Mouse (Mus musculus) neural tube, embryonic 11.5 days (tissue): ENCODE data around the gene Harbi1. TPM values are rescaled to one million over a fixed set of nuclear protein-coding genes. Genes with fewer than 3 reads are reported as not detected.
"Not testable (repeated sequence)": the region's sequence is repeated elsewhere in the genome, so short reads cannot be mapped to it uniquely, and the experiment has no call there.

Experiments
- ATAC-seq: fragments of 200-750 bp; cut with Nextera tagmentation; 2 replicates; pipeline ENCODE4 v1.8.0; 2017; ENCODE audit warnings: moderate number of reproducible peaks, mild to moderate bottlenecking, moderate TSS enrichment, moderate library complexity; ENCODE audit not compliant: insufficient read depth, low FRiP score, low TSS enrichment
- DNase-seq: peaks from one replicate; pipeline ENCODE4 v3.0.0-alpha.2; 2015; ENCODE audit warnings: low spot score
- H3K27ac ChIP-seq: fragments of 300-500 bp; sonication (generic); 2 replicates; pipeline ENCODE4 v1.5.1; 2014; ENCODE audit warnings: low read depth, mild to moderate bottlenecking, low read length
- H3K27me3 ChIP-seq: fragments of 300-500 bp; sonication (generic); 2 replicates; pipeline ENCODE4 v1.6.1; 2014; ENCODE audit warnings: mild to moderate bottlenecking, low read length, mixed read lengths; ENCODE audit not compliant: control insufficient read depth, insufficient read depth
- H3K36me3 ChIP-seq: fragments of 300-500 bp; sonication (generic); 2 replicates; pipeline ENCODE4 v1.6.1; 2014; ENCODE audit warnings: mild to moderate bottlenecking, low read length, moderate library complexity, mixed read lengths; ENCODE audit not compliant: control insufficient read depth, insufficient read depth
- H3K4me1 ChIP-seq: fragments of 300-500 bp; sonication (generic); 2 replicates; pipeline ENCODE4 v1.6.1; 2014; ENCODE audit warnings: low read length, mixed read lengths; ENCODE audit not compliant: control insufficient read depth, insufficient read depth
- H3K4me2 ChIP-seq: fragments of 300-500 bp; sonication (generic); 2 replicates; pipeline ENCODE4 v1.6.1; 2014; ENCODE audit warnings: low read depth, mild to moderate bottlenecking, moderate library complexity
- H3K4me3 ChIP-seq: fragments of 300-500 bp; sonication (generic); 2 replicates; pipeline ENCODE4 v1.5.1; 2014; ENCODE audit warnings: low read depth, low read length
- H3K9ac ChIP-seq: fragments of 300-500 bp; sonication (generic); 2 replicates; pipeline ENCODE4 v1.6.1; 2014; ENCODE audit warnings: mild to moderate bottlenecking, low read length
- H3K9me3 ChIP-seq: fragments of 300-500 bp; sonication (generic); 2 replicates; pipeline ENCODE4 v1.6.1; 2016; ENCODE audit warnings: low read length; ENCODE audit not compliant: control insufficient read depth
- WGBS: fragments of 180-500 bp; shearing (Covaris S2); extraction: QIAGEN DNeasy Blood & Tissue Kit; methylation state at CpG from one replicate; pipeline ENCODE4 v1.1.7; 2014; 5-methylcytosine and 5-hydroxymethylcytosine counted together
- polyA plus RNA-seq: library from polyadenylated mRNA; unstranded; fragments of >200 nt; fragmentation: Nextera tagmentation; extraction: Ambion mirVana; gene quantifications from 2 replicates; pipeline ENCODE4 v1.2.1, GENCODE M21; 2014

Harbi1 gene
- polyA plus RNA-seq, 1 experiment from 2014 or later: 17.3 TPM

DNA sequence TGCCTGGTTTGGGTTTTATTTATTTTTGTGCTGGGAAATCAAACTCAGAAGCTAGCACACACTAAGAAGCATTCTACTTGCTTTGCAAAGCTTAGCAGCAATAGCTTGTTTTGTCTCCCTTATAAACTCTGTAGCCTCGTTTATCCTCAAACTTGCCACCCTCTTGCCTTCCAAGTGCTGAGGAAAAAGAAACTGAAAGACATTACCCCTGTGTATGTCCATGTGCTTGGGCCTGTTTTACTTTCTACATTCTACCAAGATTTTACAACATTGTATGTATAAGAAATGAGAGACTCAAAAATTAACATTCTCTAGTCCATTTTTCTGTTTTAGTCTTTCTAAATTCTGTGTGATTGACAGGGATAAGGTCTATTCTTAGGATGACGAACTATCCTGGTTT is 14.1 kb downstream of the Harbi1 start:
- Histone ChIP-seq H3K27me3 (no peaks in the 10 kb centered on the region), H3K27ac (no peak overlapping the region), H3K4me2 (no peak overlapping the region), H3K9me3 (no peaks in the 10 kb centered on the region), H3K36me3 (peaks cover 4% of the 10 kb centered on the region; the same call in 1 of the 2 replicates), H3K4me1 (no peaks in the 10 kb centered on the region), H3K9ac (no peak overlapping the region), H3K4me3 (no peak overlapping the region)
- 71% methylated on average over 2 of the region's 2 CpGs for WGBS
- ATAC-seq (no peak), DNase-seq (no peak)

DNA sequence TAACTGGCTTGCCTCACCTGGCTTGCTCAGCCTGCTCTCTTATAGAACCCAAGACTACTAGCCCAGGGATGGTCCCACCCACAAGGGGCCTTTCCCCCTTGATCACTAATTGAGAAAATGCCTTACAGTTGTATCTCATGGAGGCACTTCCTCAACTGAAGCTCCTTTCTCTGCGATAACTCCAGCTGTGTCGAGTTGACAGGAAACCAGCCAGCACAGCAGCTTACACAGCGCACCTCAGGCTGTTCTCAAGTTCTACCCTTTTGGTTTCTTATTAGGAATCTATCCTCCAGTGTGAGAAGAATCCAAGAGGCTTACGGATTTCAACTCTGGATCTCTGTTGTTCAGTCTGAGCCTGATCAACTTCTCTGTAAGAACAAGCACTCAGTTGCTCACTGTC is 14.8 kb downstream of the Harbi1 start:
- not testable (repeated sequence) for H3K4me1 ChIP-seq, DNase-seq, H3K9me3 ChIP-seq, H3K27me3 ChIP-seq, H3K4me2 ChIP-seq, H3K9ac ChIP-seq, H3K27ac ChIP-seq, ATAC-seq, H3K36me3 ChIP-seq, H3K4me3 ChIP-seq
- 54% methylated on average over 4 of the region's 4 CpGs for WGBS

DNA sequence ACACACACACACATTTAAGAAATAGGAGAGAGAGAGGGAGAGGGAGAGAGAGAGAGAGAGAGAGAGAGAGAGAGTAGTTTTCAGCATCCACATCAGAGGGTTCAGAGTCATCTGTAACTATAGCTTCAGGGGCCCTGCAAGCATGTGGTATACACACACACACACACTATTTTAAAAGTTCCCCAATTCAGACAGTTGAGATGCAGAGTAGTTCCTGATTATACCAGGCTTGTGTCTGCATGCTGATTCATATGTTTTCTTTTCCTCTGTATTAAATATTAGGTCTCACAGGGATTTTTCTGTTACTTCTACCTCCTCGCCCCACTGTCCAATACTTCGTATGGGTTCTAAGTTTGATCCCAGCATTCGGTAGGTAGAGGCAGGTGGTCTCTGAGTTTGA is 16.4 kb downstream of the Harbi1 start:
- H3K27me3 ChIP-seq: no peaks in the 10 kb centered on the region
- no peak for ATAC-seq

DNA sequence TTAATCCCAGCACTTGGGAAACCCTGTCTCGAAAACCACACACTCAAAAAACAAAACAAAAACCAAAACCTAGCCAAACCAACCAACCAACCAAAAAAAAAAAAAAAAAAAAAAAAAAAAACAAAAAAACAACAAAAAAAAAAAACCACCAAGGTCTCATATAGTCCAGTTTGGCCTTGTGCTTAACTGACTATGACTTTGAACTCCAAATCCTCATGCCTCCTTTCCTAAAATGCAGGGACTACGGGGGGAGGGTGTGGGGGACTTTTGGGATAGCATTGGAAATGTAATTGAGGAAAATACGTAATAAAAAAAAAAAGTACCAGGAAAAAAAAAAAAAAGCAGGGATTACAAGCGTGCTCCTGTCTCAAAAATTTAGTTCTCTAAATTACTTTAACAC is 18.9 kb downstream of the Harbi1 start:
- Histone ChIP-seq H3K9ac (peak overlapping the region; percentile 94; the same call in 1 of the 2 replicates), H3K36me3 (no peaks in the 10 kb centered on the region), H3K27me3 (no peaks in the 10 kb centered on the region), H3K4me1 (peaks cover 3% of the 10 kb centered on the region; the same call in 1 of the 2 replicates), H3K9me3 (no peaks in the 10 kb centered on the region), H3K27ac (no peak overlapping the region), H3K4me3 (peak overlapping the region; percentile 97), H3K4me2 (peak overlapping the region; percentile 43)
- DNase-seq (no peak), ATAC-seq (no peak)
- WGBS: 29% methylated on average over 4 of the region's 4 CpGs

More for the DNA sequence above, 16.4 kb downstream of the Harbi1 start:
- no peak overlapping the region for H3K9ac ChIP-seq
- H3K4me3 ChIP-seq: no peak overlapping the region
- no peak overlapping the region for H3K4me2 ChIP-seq
- WGBS: 93% methylated on average over 3 of the region's 3 CpGs
- no peak for DNase-seq
- H3K9me3 ChIP-seq: no peaks in the 10 kb centered on the region
- peaks cover 3% of the 10 kb centered on the region; the same call in 1 of the 2 replicates for H3K4me1 ChIP-seq
- no peaks in the 10 kb centered on the region for H3K36me3 ChIP-seq
- H3K27ac ChIP-seq: no peak overlapping the region

- WGBS: under 1% methylated on average over 68 of the region's 68 CpGs
These were observed 19.5 kb downstream of the Harbi1 start, which contains the start of gene Ambra1 for GRCm38 (mm10) chr2:91729971-91730821. Gene Ambra1, plus strand, starts transcription at chr2:91730134.

DNA sequence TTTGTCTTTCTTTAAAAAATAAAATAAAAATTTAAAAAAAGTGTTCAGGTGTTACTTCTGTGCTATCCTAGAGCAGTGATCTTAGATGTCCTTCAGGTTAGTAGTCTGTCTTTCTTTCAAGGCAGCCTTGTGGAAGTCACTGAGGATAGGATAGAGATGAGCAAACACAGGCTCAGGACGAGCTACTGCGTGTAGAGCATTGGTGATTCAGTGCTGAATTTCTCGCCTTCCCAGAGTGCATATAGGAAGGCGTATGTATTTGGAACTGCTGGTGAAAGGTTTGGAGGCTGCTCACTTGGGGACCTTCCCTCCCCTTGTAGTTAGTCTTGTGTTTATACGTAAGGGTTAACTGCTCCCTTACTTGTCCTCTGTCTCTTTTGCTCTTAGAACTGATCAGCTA is 24.6 kb downstream of the Harbi1 start:
- no peak overlapping the region for H3K4me2 ChIP-seq
- no peaks in the 10 kb centered on the region for H3K27me3 ChIP-seq
- peaks cover 3% of the 10 kb centered on the region; the same call in 1 of the 2 replicates for H3K4me1 ChIP-seq
- no peak for ATAC-seq
- WGBS: 86% methylated on average over 5 of the region's 5 CpGs
- DNase-seq: no peak
- H3K27ac ChIP-seq: no peak overlapping the region
- no peaks in the 10 kb centered on the region for H3K36me3 ChIP-seq
- H3K9me3 ChIP-seq: no peaks in the 10 kb centered on the region
- no peak overlapping the region for H3K9ac ChIP-seq
- no peak overlapping the region for H3K4me3 ChIP-seq

More at GRCm38 (mm10) chr2:91729971-91730821, 19.5 kb downstream of the Harbi1 start, which contains the start of gene Ambra1:
- peak within 1 kb of the TSS; percentile 94 for H3K9ac ChIP-seq
- H3K4me1 ChIP-seq: peaks cover 3% of the 10 kb centered on the region; the same call in 1 of the 2 replicates
- peak within 1 kb of the TSS; percentile 97 for H3K4me3 ChIP-seq
- peak; percentile 95 for DNase-seq
- peak; percentile 81 for ATAC-seq
- peak within 1 kb of the TSS; percentile 43 for H3K4me2 ChIP-seq
- H3K9me3 ChIP-seq: no peaks in the 10 kb centered on the region
- H3K27me3 ChIP-seq: no peaks in the 10 kb centered on the region
- peak within 1 kb of the TSS; percentile 91 for H3K27ac ChIP-seq
- H3K36me3 ChIP-seq: no peaks in the 10 kb centered on the region

DNA sequence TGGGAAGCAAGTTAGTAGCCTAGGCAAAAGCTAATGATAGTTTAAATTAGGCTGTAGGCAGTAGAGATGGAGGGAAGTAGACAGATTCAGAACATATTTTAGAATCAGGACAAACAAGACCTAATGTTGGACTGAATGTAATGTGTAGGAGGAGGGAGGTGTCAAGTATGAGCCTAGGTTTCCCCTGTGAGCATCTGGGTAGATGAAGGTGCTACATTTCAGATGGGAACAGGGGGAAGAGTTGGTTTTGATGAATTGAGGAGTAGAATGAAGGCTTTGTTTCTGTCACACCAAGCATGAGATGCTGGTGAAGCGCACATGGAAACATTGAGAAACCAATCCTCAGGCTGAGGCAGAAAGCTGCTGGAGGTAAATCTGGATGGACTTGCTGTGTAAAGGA is 28.9 kb downstream of the Harbi1 start:
- Histone ChIP-seq H3K9me3 (no peaks in the 10 kb centered on the region), H3K9ac (no peak overlapping the region), H3K36me3 (no peaks in the 10 kb centered on the region), H3K27ac (no peak overlapping the region), H3K27me3 (no peaks in the 10 kb centered on the region), H3K4me1 (no peaks in the 10 kb centered on the region), H3K4me2 (no peak overlapping the region), H3K4me3 (no peak overlapping the region)
- 97% methylated on average over 1 of the region's 1 CpGs for WGBS
- ATAC-seq (no peak), DNase-seq (no peak)

GRCm38 (mm10) chr2:91744686-91745085 is 34.0 kb downstream of the Harbi1 start:
- Histone ChIP-seq H3K4me3 (no peak overlapping the region), H3K4me1 (no peaks in the 10 kb centered on the region)
- WGBS: 87% methylated on average over 5 of the region's 5 CpGs

DNA sequence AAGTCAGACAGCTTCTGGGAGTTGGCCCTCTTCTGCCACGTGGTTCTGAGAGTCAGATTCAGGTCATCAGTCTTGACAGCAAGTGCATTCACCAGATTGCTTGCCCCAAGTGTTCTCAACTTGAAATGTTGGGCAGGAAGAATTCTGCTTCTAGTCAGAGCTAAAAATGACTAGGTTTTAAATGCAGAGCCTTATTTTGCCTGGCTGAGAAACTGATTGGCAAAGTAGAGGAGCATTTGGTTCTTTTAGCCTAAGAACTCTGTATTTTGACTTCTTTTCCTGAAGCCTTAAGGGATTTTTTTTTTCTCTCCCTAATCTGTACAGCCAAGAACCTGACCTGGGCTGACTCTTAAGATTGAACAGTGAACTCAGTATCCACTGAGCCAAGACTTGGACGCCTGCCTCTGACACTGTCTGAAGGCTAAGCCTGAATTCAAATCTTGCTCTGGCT is 39.2 kb downstream of the Harbi1 start:
- DNase-seq (no peak), ATAC-seq (no peak)
- no peaks in the 10 kb centered on the region for H3K36me3 ChIP-seq
- no peak overlapping the region for H3K4me2 ChIP-seq
- no peaks in the 10 kb centered on the region for H3K27me3 ChIP-seq
- H3K27ac ChIP-seq: no peak overlapping the region
- no peak overlapping the region for H3K4me3 ChIP-seq
- no peak overlapping the region for H3K9ac ChIP-seq
- 78% methylated on average over 2 of the region's 2 CpGs for WGBS
- no peaks in the 10 kb centered on the region for H3K9me3 ChIP-seq
- H3K4me1 ChIP-seq: no peaks in the 10 kb centered on the region

More at GRCm38 (mm10) chr2:91744686-91745085, 34.0 kb downstream of the Harbi1 start:
- no peak for DNase-seq
- H3K9ac ChIP-seq: no peak overlapping the region
- H3K36me3 ChIP-seq: no peaks in the 10 kb centered on the region
- H3K27me3 ChIP-seq: no peaks in the 10 kb centered on the region
- no peaks in the 10 kb centered on the region for H3K9me3 ChIP-seq
- no peak for ATAC-seq
- no peak overlapping the region for H3K4me2 ChIP-seq
- no peak overlapping the region for H3K27ac ChIP-seq
